Mouse (Mus musculus) splenic B cell, adult 2 months (primary cell): ENCODE results near the gene Dusp14.

ENCODE experiments used
- DNase-seq: peaks from one replicate; pipeline ENCODE4 v3.0.0-alpha.2; 2011; ENCODE audit warnings: low read depth, low spot score
- H3K27me3 ChIP-seq: 2 replicates; pipeline ENCODE4 v1.6.1; 2012; ENCODE audit warnings: mild to moderate bottlenecking, low read length, moderate library complexity, mixed read lengths; ENCODE audit not compliant: control insufficient read depth, poor library complexity, insufficient read depth, severe bottlenecking
- H3K36me3 ChIP-seq: 2 replicates; pipeline ENCODE4 v1.6.1; 2012; ENCODE audit warnings: mild to moderate bottlenecking, low read length, moderate library complexity, mixed read lengths; ENCODE audit not compliant: control insufficient read depth, poor library complexity, insufficient read depth, severe bottlenecking

The Dusp14 gene

GRCm38 (mm10) chr11:84077008-84077407, 7.9 kb upstream of the Dusp14 start:
- no peaks in the 10 kb centered on the region for H3K36me3 ChIP-seq
- DNase-seq, result no peak
- H3K27me3 ChIP-seq, result no peaks in the 10 kb centered on the region

GRCm38 (mm10) chr11:84073816-84074764, 5.0 kb upstream of the Dusp14 start:
- no peaks in the 10 kb centered on the region; the same call in 1 of the 2 replicates for H3K27me3 ChIP-seq
- no peak for DNase-seq
- H3K36me3 ChIP-seq, result no peaks in the 10 kb centered on the region

- no peak for DNase-seq
- Histone ChIP-seq H3K27me3 (no peaks in the 10 kb centered on the region; the same call in 1 of the 2 replicates), H3K36me3 (no peaks in the 10 kb centered on the region)
Observed at GRCm38 (mm10) chr11:84072904-84073651, 4.0 kb upstream of the Dusp14 start.

GRCm38 (mm10) chr11:84068191-84069033, 649 bp downstream of the Dusp14 start:
- DNase-seq, result peak; percentile 56
- Histone ChIP-seq H3K36me3 (no peaks in the 10 kb centered on the region), H3K27me3 (no peaks in the 10 kb centered on the region; the same call in 1 of the 2 replicates)

GRCm38 (mm10) chr11:84067720-84068190, 1.3 kb downstream of the Dusp14 start:
- peak; percentile 23 for DNase-seq
- Histone ChIP-seq H3K27me3 (no peaks in the 10 kb centered on the region; the same call in 1 of the 2 replicates), H3K36me3 (no peaks in the 10 kb centered on the region)

- Histone ChIP-seq H3K36me3 (no peaks in the 10 kb centered on the region), H3K27me3 (no peaks in the 10 kb centered on the region; the same call in 1 of the 2 replicates)
- peak; percentile 24 for DNase-seq
Observed at GRCm38 (mm10) chr11:84066927-84067645, 2.0 kb downstream of the Dusp14 start.

GRCm38 (mm10) chr11:84066071-84066481, 3.0 kb downstream of the Dusp14 start:
- DNase-seq, result peak; percentile 45
- no peaks in the 10 kb centered on the region; the same call in 1 of the 2 replicates for H3K27me3 ChIP-seq
- H3K36me3 ChIP-seq, result no peaks in the 10 kb centered on the region

GRCm38 (mm10) chr11:84063631-84064209, 5.3 kb downstream of the Dusp14 start:
- Histone ChIP-seq H3K27me3 (no peaks in the 10 kb centered on the region), H3K36me3 (no peaks in the 10 kb centered on the region)
- no peak for DNase-seq

GRCm38 (mm10) chr11:84062805-84063204, 6.3 kb downstream of the Dusp14 start:
- DNase-seq, result no peak
- Histone ChIP-seq H3K27me3 (no peaks in the 10 kb centered on the region), H3K36me3 (no peaks in the 10 kb centered on the region)

GRCm38 (mm10) chr11:84061881-84062280, 7.2 kb downstream of the Dusp14 start:
- no peaks in the 10 kb centered on the region for H3K36me3 ChIP-seq
- DNase-seq, result no peak
- H3K27me3 ChIP-seq, result no peaks in the 10 kb centered on the region

GRCm38 (mm10) chr11:84060635-84061034, 8.4 kb downstream of the Dusp14 start:
- DNase-seq, result no peak
- Histone ChIP-seq H3K27me3 (no peaks in the 10 kb centered on the region), H3K36me3 (no peaks in the 10 kb centered on the region)

GRCm38 (mm10) chr11:84059784-84060183, 9.3 kb downstream of the Dusp14 start:
- DNase-seq, result no peak
- no peaks in the 10 kb centered on the region for H3K36me3 ChIP-seq
- H3K27me3 ChIP-seq, result no peaks in the 10 kb centered on the region

GRCm38 (mm10) chr11:84057418-84057817, 11.6 kb downstream of the Dusp14 start:
- Histone ChIP-seq H3K27me3 (no peaks in the 10 kb centered on the region), H3K36me3 (no peaks in the 10 kb centered on the region)

More at GRCm38 (mm10) chr11:84057418-84057817, 11.6 kb downstream of the Dusp14 start:
- no peak for DNase-seq
